Mouse (Mus musculus): Measurements from ENCODE around the gene Tmem219.

Tmem219 gene

DNA sequence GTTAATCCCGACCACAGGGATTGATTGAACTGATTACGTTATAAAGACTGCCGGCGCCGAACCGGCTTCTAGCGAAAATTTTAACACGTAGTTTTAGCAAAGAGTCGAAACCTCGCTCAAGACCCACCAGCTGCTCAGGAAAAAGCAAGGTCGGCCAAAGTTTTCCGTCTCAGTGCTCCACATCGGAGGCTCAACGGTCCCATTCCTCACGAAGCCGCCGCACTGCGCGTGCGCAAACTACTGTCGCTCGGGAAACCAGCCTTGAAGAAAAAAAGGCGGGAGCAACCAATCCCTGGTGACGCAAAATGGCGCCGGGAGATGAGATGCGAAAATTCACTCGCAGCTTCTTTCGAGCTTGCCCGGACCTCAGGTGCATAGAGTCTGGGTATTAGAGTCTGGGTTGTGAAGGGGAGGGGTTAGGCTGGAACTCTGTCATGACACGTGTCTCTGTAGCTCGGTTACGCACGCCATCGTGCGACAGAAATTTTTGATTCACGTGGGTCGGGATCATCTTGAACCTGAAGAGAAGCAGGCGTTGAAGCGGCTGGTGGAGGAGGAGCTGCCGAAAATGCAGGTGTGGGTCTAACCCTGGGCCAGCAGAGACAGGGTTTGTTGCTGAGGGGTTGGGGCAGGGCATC, 60.5 kb downstream of the Tmem219 start, which contains the start of gene Ino80e:
Ino80e (minus strand) TSS at position 231 of the 638 bp plus-strand sequence.
- DNase-seq (ENCODE audit: low spot score) = peak; percentile 99

- DNase-seq (ENCODE audit: low spot score) = peak; percentile 96
Measured at GRCm38 (mm10) chr7:126861429-126862130, 61.1 kb downstream of the Tmem219 start, which contains the start of gene Hirip3. Gene Hirip3, plus strand, starts transcription at chr7:126861972.

GRCm38 (mm10) chr7:126860987-126861386, 61.7 kb downstream of the Tmem219 start:
- no peak for DNase-seq (ENCODE audit: low spot score)

DNA sequence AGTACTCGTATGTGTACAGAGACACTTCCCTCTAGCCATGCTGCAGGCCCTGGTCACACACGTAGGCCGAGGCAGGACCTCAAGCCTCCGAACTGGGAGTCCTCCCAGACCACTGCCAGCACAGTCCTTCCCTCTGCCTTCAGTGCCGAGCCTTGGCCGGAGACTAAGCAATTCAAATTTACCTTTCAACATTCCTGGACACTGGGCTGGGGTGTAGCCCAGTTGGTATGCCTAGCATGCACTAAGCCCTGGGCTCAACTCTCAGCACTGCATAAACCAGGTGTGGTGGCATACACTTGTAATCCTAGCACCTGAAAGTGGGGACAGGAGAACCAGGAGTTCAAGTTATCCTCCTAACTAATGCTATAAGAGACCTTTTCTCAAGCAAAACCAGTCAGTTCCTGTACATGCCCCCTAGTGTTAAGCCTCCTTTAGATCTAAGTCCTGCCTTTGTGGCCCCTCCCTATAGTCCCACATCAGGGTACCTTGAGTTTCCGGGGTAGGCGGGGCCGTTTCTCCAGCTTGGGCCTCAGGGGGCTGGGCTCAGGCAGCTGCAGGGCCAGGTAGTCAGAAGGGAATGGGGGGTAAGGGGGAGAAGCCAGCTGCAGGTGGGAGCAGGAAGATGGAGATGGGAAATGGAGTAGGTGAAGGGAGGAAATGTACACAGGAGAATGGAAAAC, 65.8 kb downstream of the Tmem219 start:
- no peak for DNase-seq (ENCODE audit: low spot score)

DNA sequence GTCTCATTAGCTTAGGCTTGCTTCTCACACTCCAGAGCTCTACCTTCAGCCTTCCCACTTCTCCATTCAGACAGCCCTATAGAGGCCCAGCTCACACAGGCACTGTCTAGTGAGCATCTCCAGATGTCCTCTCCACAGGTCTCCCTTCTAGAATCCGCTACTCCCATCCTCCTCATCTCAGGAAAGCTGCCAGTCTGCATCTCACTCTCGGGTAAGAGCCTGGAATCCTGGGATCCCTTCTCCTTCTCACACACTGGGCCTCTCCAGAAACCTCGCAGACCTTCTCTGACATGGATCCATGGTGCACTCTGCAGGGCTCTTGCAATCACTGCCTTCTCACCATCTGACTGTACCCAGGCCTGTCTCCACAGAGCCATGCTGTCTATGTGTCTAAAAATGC, 67.1 kb downstream of the Tmem219 start:
- DNase-seq (ENCODE audit: low spot score) = no peak

- DNase-seq (ENCODE audit: low spot score) = no peak
Measured at GRCm38 (mm10) chr7:126853454-126853853, 69.3 kb downstream of the Tmem219 start.

DNA sequence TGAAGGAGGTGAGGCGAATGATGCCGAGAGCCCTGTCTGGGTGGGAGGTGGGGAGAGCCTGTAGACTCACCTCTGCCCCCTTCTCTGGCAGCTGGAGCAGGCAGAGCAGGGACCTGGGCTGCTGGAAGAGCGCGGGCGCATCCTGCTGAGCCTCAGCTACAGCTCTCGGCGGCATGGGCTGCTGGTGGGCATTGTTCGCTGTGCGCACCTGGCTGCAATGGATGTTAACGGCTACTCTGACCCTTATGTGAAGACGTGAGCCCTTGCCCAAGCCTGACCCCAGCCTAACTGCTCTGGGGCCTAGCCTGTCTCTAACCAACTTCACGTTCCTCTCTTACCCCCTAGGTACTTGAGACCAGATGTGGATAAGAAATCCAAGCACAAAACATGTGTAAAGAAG, 71.5 kb downstream of the Tmem219 start:
- no peak for DNase-seq (ENCODE audit: low spot score)

- DNase-seq (ENCODE audit: low spot score) = no peak
Measured at GRCm38 (mm10) chr7:126850161-126850560, 72.6 kb downstream of the Tmem219 start.

- no peak for DNase-seq (ENCODE audit: low spot score)
Measured at GRCm38 (mm10) chr7:126848794-126849193, 73.9 kb downstream of the Tmem219 start.

DNA sequence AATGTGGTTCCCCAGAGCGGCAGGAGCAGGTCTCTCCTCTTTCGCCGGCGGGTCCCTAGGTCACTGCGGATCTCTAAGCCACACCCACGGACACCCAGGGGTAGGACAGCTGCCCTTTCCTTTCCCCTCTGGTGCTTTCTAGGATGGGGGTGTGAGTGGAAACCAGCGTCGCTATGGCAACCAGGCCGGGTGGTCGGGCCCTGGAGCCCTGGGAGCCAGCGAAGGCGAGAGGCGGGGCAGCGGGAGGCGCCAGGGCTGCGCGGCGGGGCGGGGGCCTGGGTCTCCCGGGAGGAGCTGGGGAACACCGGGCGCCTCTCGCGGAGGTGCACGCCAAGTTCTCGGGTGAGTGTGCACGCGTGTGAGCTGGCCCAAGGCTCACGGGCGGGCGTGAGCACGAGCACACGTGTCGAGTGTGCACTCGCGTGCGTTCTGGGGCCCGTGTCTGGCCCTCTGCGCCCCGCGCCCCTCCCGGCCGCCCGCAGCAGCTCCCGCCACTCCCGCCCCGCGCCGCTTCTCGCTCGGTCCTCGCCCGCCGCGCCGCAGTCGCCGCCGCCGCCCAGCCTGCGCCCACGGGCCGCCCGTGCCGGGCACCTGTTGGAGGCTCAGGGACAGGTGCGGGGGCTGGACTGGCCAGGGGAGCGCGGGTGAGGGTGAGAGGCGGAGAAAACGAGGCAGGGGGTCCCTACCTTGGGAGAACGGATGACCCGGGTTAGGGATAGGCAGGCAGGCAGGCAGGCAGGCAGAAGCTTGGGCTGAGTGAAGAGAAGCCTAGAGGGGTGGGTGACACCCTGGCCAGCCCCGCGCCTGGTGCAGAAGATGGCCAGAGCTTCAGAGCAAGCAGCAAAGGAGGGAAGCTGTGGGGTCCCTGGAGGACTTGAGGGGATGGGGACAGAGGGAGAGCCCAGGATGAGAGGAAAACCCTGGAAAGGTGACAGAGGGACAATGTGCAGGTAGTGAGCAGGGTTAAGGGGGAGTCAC, 75.0 kb downstream of the Tmem219 start:
- peak; percentile 82 for DNase-seq (ENCODE audit: low spot score)

GRCm38 (mm10) chr7:126847116-126847420, 75.6 kb downstream of the Tmem219 start, which contains the start of gene Doc2a:
Gene Doc2a, plus strand, starts transcription at chr7:126847416.
- peak; percentile 36 for DNase-seq (ENCODE audit: low spot score)

GRCm38 (mm10) chr7:126845516-126845915, 77.2 kb downstream of the Tmem219 start:
- peak; percentile 75 for DNase-seq (ENCODE audit: low spot score)

DNA sequence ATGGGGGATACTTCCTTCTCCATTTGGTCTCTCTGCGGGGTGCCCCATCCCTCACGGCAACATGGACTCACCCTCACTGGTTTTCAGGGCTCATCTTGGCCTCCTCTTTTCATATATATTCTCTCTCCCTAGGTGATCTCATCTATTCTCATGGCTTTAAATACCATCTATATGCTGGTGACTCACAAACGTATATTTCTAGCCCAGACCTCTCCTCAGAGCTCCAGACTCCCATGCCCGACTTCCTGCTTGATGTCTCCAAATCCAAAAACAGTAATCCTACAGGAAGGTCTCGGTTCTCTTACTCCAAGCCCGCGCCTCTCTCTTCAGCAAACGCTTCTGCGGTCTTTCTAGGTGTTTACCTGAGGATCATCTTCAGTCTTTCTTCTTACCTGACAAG, 79.4 kb downstream of the Tmem219 start:
- no peak for DNase-seq (ENCODE audit: low spot score)
